Mouse (Mus musculus) neural tube, embryonic 14.5 days (tissue): ENCODE results near the gene Col6a2. TPM values are rescaled to one million over a fixed set of nuclear protein-coding genes. Genes with fewer than 3 reads are reported as not detected.

ENCODE experiments used
- ATAC-seq: fragments of 200-750 bp; cut with Nextera tagmentation; 2 replicates; pipeline ENCODE4 v1.8.0; 2017; ENCODE audit warnings: low read depth, mild to moderate bottlenecking, moderate TSS enrichment, moderate library complexity
- H3K27ac ChIP-seq: fragments of 300-500 bp; sonication (generic); 2 replicates; pipeline ENCODE4 v1.5.1; 2014; ENCODE audit warnings: low read depth, mild to moderate bottlenecking, control low read depth, low read length, moderate library complexity, mixed read lengths
- H3K27me3 ChIP-seq: fragments of 300-500 bp; sonication (generic); 2 replicates; pipeline ENCODE4 v1.6.1; 2014; ENCODE audit warnings: low read length; ENCODE audit not compliant: control insufficient read depth, insufficient read depth
- H3K36me3 ChIP-seq: fragments of 300-500 bp; sonication (generic); 2 replicates; pipeline ENCODE4 v1.6.1; 2014; ENCODE audit warnings: low read length, mixed read lengths; ENCODE audit not compliant: control insufficient read depth, insufficient read depth
- H3K4me1 ChIP-seq: fragments of 300-500 bp; sonication (generic); 2 replicates; pipeline ENCODE4 v1.6.1; 2014; ENCODE audit warnings: low read length; ENCODE audit not compliant: control insufficient read depth, insufficient read depth
- H3K4me2 ChIP-seq: fragments of 300-500 bp; sonication (generic); 2 replicates; pipeline ENCODE4 v1.6.1; 2014; ENCODE audit warnings: mild to moderate bottlenecking, low read depth, low read length, control low read depth
- H3K4me3 ChIP-seq: fragments of 300-500 bp; sonication (generic); 2 replicates; pipeline ENCODE4 v1.5.1; 2014; ENCODE audit warnings: low read depth, low read length, control low read depth, mixed read lengths
- H3K9ac ChIP-seq: fragments of 300-500 bp; sonication (generic); replicated peaks from 2 replicates; pipeline ENCODE4 v1.6.1; 2014; ENCODE audit warnings: low read depth, mild to moderate bottlenecking, control low read depth, low read length, mixed read lengths
- H3K9me3 ChIP-seq: fragments of 300-500 bp; sonication (generic); 2 replicates; pipeline ENCODE4 v1.6.1; 2016; ENCODE audit warnings: low read length; ENCODE audit not compliant: control insufficient read depth
- WGBS: fragments of 180-500 bp; shearing (Covaris S2); extraction: QIAGEN DNeasy Blood & Tissue Kit; methylation state at CpG from one replicate; pipeline ENCODE4 v1.1.7; 2014; 5-methylcytosine and 5-hydroxymethylcytosine counted together
- polyA plus RNA-seq: library from polyadenylated mRNA; unstranded; fragments of >200 nt; fragmentation: Nextera tagmentation; extraction: Ambion mirVana; gene quantifications from 2 replicates; pipeline ENCODE4 v1.2.1, GENCODE M21; 2014

Col6a2 gene
- polyA plus RNA-seq, 1 experiment from 2014 or later: 2.4 TPM

- no peak overlapping the region for H3K9ac ChIP-seq
- no peak overlapping the region for H3K4me3 ChIP-seq
- H3K27ac ChIP-seq: no peak overlapping the region
- 10% methylated on average over 10 of the region's 10 CpGs for WGBS
- no peaks in the 10 kb centered on the region for H3K27me3 ChIP-seq
- no peak for ATAC-seq
- H3K4me2 ChIP-seq: no peak overlapping the region
- H3K9me3 ChIP-seq: no peaks in the 10 kb centered on the region
- H3K4me1 ChIP-seq: no peaks in the 10 kb centered on the region
- no peaks in the 10 kb centered on the region for H3K36me3 ChIP-seq
Measured at GRCm38 (mm10) chr10:76584138-76584537, 39.3 kb downstream of the Col6a2 start.

- Histone ChIP-seq H3K9me3 (no peaks in the 10 kb centered on the region), H3K36me3 (no peaks in the 10 kb centered on the region), H3K4me1 (no peaks in the 10 kb centered on the region), H3K27me3 (no peaks in the 10 kb centered on the region), H3K27ac (no peak overlapping the region), H3K9ac (no peak overlapping the region), H3K4me2 (no peak overlapping the region), H3K4me3 (no peak overlapping the region)
- no peak for ATAC-seq
- WGBS: 87% methylated on average over 7 of the region's 7 CpGs
Measured at GRCm38 (mm10) chr10:76576920-76577319, 46.5 kb downstream of the Col6a2 start.

GRCm38 (mm10) chr10:76575374-76575773 is 48.1 kb downstream of the Col6a2 start, which contains the start of gene Ftcd:
Gene Ftcd, plus strand, starts transcription at chr10:76575648.
- WGBS: 67% methylated on average over 3 of the region's 3 CpGs
- no peak for ATAC-seq

GRCm38 (mm10) chr10:76572151-76572550 is 51.3 kb downstream of the Col6a2 start:
- no peaks in the 10 kb centered on the region for H3K36me3 ChIP-seq
- H3K4me2 ChIP-seq: no peak overlapping the region
- H3K9ac ChIP-seq: no peak overlapping the region
- H3K9me3 ChIP-seq: no peaks in the 10 kb centered on the region
- no peaks in the 10 kb centered on the region for H3K4me1 ChIP-seq
- ATAC-seq: no peak
- H3K27ac ChIP-seq: no peak overlapping the region
- no peaks in the 10 kb centered on the region for H3K27me3 ChIP-seq
- no peak overlapping the region for H3K4me3 ChIP-seq
- 68% methylated on average over 3 of the region's 3 CpGs for WGBS

More at GRCm38 (mm10) chr10:76575374-76575773, 48.1 kb downstream of the Col6a2 start, which contains the start of gene Ftcd:
- H3K4me3 ChIP-seq: no peak within 1 kb of the TSS
- no peaks in the 10 kb centered on the region for H3K27me3 ChIP-seq
- no peak within 1 kb of the TSS for H3K4me2 ChIP-seq
- no peaks in the 10 kb centered on the region for H3K9me3 ChIP-seq
- no peak within 1 kb of the TSS for H3K9ac ChIP-seq
- H3K36me3 ChIP-seq: no peaks in the 10 kb centered on the region
- H3K27ac ChIP-seq: no peak within 1 kb of the TSS
- H3K4me1 ChIP-seq: no peaks in the 10 kb centered on the region

- Histone ChIP-seq H3K4me2 (no peak overlapping the region), H3K9ac (no peak overlapping the region), H3K4me1 (no peaks in the 10 kb centered on the region), H3K27ac (no peak overlapping the region), H3K36me3 (no peaks in the 10 kb centered on the region), H3K9me3 (no peaks in the 10 kb centered on the region), H3K4me3 (no peak overlapping the region), H3K27me3 (no peaks in the 10 kb centered on the region)
- ATAC-seq: no peak
- 75% methylated on average over 2 of the region's 2 CpGs for WGBS
Measured at GRCm38 (mm10) chr10:76571070-76571469, 52.4 kb downstream of the Col6a2 start.

GRCm38 (mm10) chr10:76569996-76570685 is 53.3 kb downstream of the Col6a2 start:
- H3K36me3 ChIP-seq: no peaks in the 10 kb centered on the region
- no peaks in the 10 kb centered on the region for H3K9me3 ChIP-seq
- WGBS: 91% methylated on average over 22 of the region's 22 CpGs
- H3K27ac ChIP-seq: no peak overlapping the region
- H3K27me3 ChIP-seq: no peaks in the 10 kb centered on the region
- no peak overlapping the region for H3K4me2 ChIP-seq
- no peak overlapping the region for H3K9ac ChIP-seq
- H3K4me1 ChIP-seq: no peaks in the 10 kb centered on the region
- no peak overlapping the region for H3K4me3 ChIP-seq
- ATAC-seq: no peak

- Histone ChIP-seq H3K9ac (no peak within 1 kb of the TSS), H3K4me2 (no peak within 1 kb of the TSS), H3K4me1 (no peaks in the 10 kb centered on the region), H3K4me3 (no peak within 1 kb of the TSS), H3K27me3 (no peaks in the 10 kb centered on the region), H3K27ac (no peak within 1 kb of the TSS), H3K9me3 (no peaks in the 10 kb centered on the region), H3K36me3 (no peaks in the 10 kb centered on the region)
- ATAC-seq: no peak
- WGBS: 92% methylated on average over 10 of the region's 10 CpGs
Measured at GRCm38 (mm10) chr10:76561972-76562371, 61.5 kb downstream of the Col6a2 start, which contains the start of gene Spatc1l. Gene Spatc1l, plus strand, starts transcription at chr10:76562272.

- Histone ChIP-seq H3K9me3 (no peaks in the 10 kb centered on the region), H3K4me1 (no peaks in the 10 kb centered on the region), H3K4me3 (no peak overlapping the region), H3K9ac (no peak overlapping the region), H3K4me2 (no peak overlapping the region), H3K27me3 (no peaks in the 10 kb centered on the region), H3K27ac (no peak overlapping the region), H3K36me3 (peaks cover 51% of the 10 kb centered on the region)
- WGBS: 86% methylated on average over 5 of the region's 5 CpGs
- no peak for ATAC-seq
Measured at GRCm38 (mm10) chr10:76554061-76554460, 69.4 kb downstream of the Col6a2 start.

GRCm38 (mm10) chr10:76551556-76551955 is 71.9 kb downstream of the Col6a2 start:
- Histone ChIP-seq H3K9ac (no peak overlapping the region), H3K9me3 (no peaks in the 10 kb centered on the region), H3K36me3 (peaks cover 68% of the 10 kb centered on the region), H3K4me2 (no peak overlapping the region), H3K4me3 (no peak overlapping the region), H3K27me3 (no peaks in the 10 kb centered on the region), H3K27ac (no peak overlapping the region), H3K4me1 (no peaks in the 10 kb centered on the region)
- no peak for ATAC-seq
- WGBS: 76% methylated on average over 3 of the region's 3 CpGs
